Mouse (Mus musculus): ENCODE results near the gene Lrmda. TPM values are rescaled to one million over a fixed set of nuclear protein-coding genes. Genes with fewer than 3 reads are reported as not detected.
A peak's percentile ranks its signal among the peaks of the same experiment; 100 is the strongest.

Lrmda gene
- polyA plus RNA-seq, 1 experiment: 0.65 TPM

DNA sequence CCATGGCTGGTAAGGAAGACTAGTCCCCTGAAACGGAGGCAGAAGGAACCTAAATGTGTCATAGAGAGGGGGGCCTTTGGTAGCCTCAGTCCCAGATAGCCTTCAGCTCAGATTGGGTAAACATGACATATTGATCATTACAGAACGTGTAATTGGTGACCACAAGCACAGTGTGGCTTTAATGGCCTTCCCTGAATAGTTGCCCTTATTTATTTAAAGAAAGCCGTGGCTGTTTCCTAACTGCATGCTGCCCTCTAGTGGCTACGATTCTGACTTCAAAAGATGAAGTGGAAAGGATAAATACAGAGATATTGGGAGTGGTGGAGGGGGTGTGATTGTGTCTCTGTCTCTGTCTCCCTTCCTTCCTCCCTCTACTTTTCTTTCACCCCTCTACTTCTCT, 1026.8 kb downstream of the Lrmda start:
- H3K27ac ChIP-seq (ENCODE audit: insufficient read depth, low read length): no peak overlapping the region
- no peak overlapping the region for H3K4me3 ChIP-seq (ENCODE audit: insufficient read depth, low read length)
- no peaks in the 10 kb centered on the region for H3K4me1 ChIP-seq (ENCODE audit: control insufficient read depth, insufficient read depth, low read length)
- no peak for TF ChIP-seq POLR2A (IDR thresholded peaks at IDR 0.05; ENCODE audit: extremely low read depth, insufficient read depth, low read length)
- TF ChIP-seq CTCF (IDR thresholded peaks at IDR 0.05; ENCODE audit: extremely low read depth, insufficient read depth, low read length): peak; percentile 60

DNA sequence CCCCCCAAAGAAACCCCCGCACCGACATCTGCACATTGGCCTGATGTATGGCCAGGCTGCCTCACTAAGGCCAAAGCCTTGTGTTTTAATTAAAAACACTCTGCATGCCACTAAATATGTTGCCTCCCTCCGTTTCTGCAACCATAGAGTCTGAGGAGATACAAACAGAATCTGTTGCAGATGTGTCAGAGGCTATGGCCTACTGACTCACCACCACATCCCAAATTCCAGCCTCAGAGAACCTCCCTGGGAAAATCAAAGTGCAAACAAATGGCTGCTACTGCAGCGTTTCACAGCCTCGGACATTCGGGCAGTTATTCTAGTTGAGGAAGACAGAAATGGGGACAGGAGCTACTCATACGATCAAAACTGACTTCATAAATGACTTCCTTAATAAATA, 1031.9 kb downstream of the Lrmda start:
- Histone ChIP-seq H3K27ac (ENCODE audit: insufficient read depth, low read length) (no peak overlapping the region), H3K4me1 (ENCODE audit: control insufficient read depth, insufficient read depth, low read length) (no peaks in the 10 kb centered on the region; the same call in 1 of the 2 replicates), H3K4me3 (ENCODE audit: insufficient read depth, low read length) (no peak overlapping the region)
- TF ChIP-seq CTCF (IDR thresholded peaks at IDR 0.05; ENCODE audit: extremely low read depth, insufficient read depth, low read length) (no peak), POLR2A (IDR thresholded peaks at IDR 0.05; ENCODE audit: extremely low read depth, insufficient read depth, low read length) (no peak)

DNA sequence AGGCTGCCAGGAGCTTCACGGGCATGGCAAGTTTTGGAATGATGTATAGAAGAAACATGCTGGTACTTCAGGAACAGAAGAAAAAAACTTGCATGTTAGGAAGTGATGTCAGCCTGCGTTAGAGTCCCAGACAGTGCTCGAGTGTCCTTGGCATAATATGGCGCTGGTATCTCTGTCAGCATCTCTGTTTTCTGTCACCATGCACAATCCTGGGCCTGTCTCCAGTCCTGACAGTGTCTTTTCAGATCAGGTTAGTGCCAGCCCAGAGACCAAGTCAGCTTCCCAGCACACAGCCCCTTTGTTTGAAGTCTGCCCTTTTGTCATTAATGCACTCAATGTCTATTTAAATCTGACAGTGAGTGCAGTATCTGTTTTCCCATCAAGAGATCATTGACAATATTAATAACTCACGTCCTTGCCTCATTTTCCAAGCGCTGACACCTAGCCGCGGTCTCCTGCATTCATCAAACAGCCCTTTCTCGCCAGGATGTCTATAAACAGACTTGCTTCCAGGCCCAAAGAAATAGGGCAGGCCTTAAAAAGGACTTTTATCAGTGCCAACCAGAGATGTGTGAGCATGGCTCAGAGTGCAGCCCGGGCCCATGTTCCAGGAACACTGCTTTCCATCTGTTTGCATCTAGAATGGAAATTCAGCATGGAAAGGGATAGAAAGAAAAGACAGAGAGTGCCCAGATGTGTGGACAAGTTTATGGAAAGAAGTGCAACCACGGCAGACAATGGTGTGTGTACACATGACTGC, 1033.5 kb downstream of the Lrmda start:
- Histone ChIP-seq H3K4me1 (ENCODE audit: control insufficient read depth, insufficient read depth, low read length) (no peaks in the 10 kb centered on the region; the same call in 1 of the 2 replicates), H3K27ac (ENCODE audit: insufficient read depth, low read length) (no peak overlapping the region), H3K4me3 (ENCODE audit: insufficient read depth, low read length) (no peak overlapping the region)
- no peak for TF ChIP-seq CTCF (IDR thresholded peaks at IDR 0.05; ENCODE audit: extremely low read depth, insufficient read depth, low read length)
- no peak for TF ChIP-seq POLR2A (IDR thresholded peaks at IDR 0.05; ENCODE audit: extremely low read depth, insufficient read depth, low read length)

DNA sequence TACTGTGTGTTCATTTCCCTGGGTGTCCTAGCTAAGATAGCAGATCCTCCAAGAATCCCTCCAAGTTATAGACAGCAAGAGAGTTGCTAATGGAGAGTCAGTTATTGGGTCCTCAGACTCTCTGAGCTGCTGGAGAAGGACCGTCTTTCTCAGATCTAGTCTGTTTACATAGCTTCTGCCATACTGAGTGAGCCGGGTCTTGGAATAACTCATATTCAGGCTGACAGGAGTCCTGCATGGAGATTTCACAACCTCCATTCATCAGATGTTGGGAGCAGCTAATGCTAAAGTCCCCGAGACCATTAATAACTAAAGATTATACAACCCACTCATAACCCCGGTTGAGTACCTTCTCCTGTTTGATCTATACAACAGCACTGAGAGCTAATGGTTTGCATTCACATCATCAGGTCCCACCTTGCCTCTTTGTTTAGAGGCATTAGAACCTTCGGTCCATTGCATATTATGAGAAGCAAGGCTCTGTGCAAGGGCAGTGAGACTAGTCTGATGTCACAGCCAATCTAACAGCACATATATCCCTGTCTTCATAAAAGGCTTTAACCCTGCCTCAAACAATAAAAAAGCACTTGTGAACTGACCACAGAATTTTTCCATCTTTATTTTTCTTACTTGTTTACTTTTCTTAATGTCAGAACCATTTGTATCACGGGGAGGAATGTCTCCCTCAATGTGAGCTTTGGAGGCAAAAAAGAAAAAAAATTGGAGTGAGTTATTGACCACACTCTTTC, 1037.9 kb downstream of the Lrmda start:
- H3K4me3 ChIP-seq (ENCODE audit: insufficient read depth, low read length): no peak overlapping the region
- TF ChIP-seq CTCF (IDR thresholded peaks at IDR 0.05; ENCODE audit: extremely low read depth, insufficient read depth, low read length) (no peak), POLR2A (IDR thresholded peaks at IDR 0.05; ENCODE audit: extremely low read depth, insufficient read depth, low read length) (no peak)
- no peaks in the 10 kb centered on the region; the same call in 1 of the 2 replicates for H3K4me1 ChIP-seq (ENCODE audit: control insufficient read depth, insufficient read depth, low read length)
- no peak overlapping the region for H3K27ac ChIP-seq (ENCODE audit: insufficient read depth, low read length)

DNA sequence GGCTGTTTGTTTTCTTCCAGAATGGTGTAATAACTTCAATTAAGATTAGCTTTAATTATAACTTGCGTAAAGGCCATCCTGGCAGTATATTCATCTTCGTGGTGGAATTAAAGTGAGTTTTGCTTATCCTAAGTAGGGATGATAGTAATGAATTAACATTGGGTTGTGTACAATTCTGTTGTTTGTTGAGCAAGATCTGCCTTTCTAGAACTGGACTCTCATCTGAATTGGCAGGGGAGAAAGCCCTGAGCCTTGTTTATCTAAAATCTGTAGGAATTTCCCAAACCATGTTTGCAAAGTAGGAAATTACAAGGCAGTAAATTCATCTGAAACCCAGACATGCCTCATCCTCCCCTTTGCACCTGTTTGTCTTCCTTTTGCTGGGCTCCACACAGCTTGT, 1038.5 kb downstream of the Lrmda start:
- no peak overlapping the region for H3K27ac ChIP-seq (ENCODE audit: insufficient read depth, low read length)
- no peaks in the 10 kb centered on the region for H3K4me1 ChIP-seq (ENCODE audit: control insufficient read depth, insufficient read depth, low read length)
- H3K4me3 ChIP-seq (ENCODE audit: insufficient read depth, low read length): no peak overlapping the region
- no peak for TF ChIP-seq CTCF (IDR thresholded peaks at IDR 0.05; ENCODE audit: extremely low read depth, insufficient read depth, low read length)
- TF ChIP-seq POLR2A (IDR thresholded peaks at IDR 0.05; ENCODE audit: extremely low read depth, insufficient read depth, low read length): no peak

DNA sequence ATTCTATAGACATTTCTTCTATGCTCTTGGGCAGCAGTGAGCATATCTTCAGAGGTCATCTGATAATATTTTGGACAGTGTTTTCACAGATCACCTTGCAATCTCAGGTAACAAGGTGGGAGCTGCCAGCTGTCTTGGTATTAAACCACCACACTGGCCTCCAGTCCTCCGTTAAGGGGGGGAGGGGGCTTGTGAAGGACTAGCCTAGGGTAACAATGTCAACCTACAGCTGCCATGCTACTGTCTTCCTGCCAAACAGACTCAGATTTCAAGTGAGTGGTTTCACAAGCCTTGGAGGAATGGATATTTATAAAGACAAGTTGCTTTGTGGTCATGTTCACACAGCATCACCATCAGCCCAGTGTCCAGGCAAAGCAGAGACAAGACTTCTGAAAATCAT, 1059.2 kb downstream of the Lrmda start:
- Histone ChIP-seq H3K4me3 (ENCODE audit: insufficient read depth, low read length) (no peak overlapping the region), H3K4me1 (ENCODE audit: control insufficient read depth, insufficient read depth, low read length) (no peaks in the 10 kb centered on the region), H3K27ac (ENCODE audit: insufficient read depth, low read length) (no peak overlapping the region)
- no peak for TF ChIP-seq POLR2A (IDR thresholded peaks at IDR 0.05; ENCODE audit: extremely low read depth, insufficient read depth, low read length)
- no peak for TF ChIP-seq CTCF (IDR thresholded peaks at IDR 0.05; ENCODE audit: extremely low read depth, insufficient read depth, low read length)

DNA sequence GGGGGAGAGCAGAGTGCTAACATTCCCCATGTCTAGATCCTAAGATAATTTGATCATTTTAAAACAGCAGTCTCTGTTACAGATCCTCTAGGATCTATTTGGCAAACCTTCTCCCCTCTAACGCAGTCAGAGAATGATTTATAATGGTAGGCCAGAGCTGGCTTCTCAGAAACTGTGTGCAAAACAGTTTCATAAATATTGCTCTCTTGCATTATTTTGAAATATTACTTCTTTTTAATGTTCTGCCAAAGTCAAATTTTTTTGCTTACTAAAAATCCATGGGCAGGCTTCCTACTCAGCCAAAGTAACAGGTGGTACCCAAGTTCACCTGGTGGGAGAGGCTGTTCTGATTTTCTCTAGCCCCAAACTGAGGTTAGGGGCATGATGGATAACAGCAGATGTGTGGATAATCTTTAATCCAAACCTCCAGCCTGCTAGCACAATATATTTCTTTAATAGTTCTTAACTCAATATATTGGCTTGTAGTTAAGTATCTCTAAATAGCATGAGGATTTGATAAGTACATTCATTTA, 1064.8 kb downstream of the Lrmda start:
- Histone ChIP-seq H3K4me3 (ENCODE audit: insufficient read depth, low read length) (no peak overlapping the region), H3K27ac (ENCODE audit: insufficient read depth, low read length) (no peak overlapping the region)
- TF ChIP-seq CTCF (IDR thresholded peaks at IDR 0.05; ENCODE audit: extremely low read depth, insufficient read depth, low read length) (no peak), POLR2A (IDR thresholded peaks at IDR 0.05; ENCODE audit: extremely low read depth, insufficient read depth, low read length) (no peak)

DNA sequence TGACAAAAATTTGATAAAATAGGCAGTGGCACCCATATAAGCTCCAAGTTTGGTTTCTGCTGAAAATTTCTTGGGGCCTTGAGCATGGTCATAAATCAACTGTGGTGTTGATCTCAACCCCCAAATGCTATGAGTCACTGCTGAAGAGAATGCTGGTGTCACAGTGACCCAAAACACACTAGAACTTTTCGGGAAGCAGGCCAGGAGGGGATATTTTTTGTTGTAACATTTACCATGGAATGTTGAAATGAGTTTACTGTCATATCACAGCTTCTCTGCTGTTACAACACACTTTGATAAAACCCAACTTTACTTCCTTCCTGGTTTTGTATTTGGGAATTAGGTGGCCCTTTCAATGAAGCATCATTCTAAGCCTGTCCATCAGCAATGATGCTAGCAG, 1065.3 kb downstream of the Lrmda start:
- no peak for TF ChIP-seq CTCF (IDR thresholded peaks at IDR 0.05; ENCODE audit: extremely low read depth, insufficient read depth, low read length)
- TF ChIP-seq POLR2A (IDR thresholded peaks at IDR 0.05; ENCODE audit: extremely low read depth, insufficient read depth, low read length): no peak
- Histone ChIP-seq H3K4me3 (ENCODE audit: insufficient read depth, low read length) (no peak overlapping the region), H3K27ac (ENCODE audit: insufficient read depth, low read length) (no peak overlapping the region), H3K4me1 (ENCODE audit: control insufficient read depth, insufficient read depth, low read length) (no peaks in the 10 kb centered on the region)

More for the DNA sequence above, 1064.8 kb downstream of the Lrmda start:
- H3K4me1 ChIP-seq (ENCODE audit: control insufficient read depth, insufficient read depth, low read length): no peaks in the 10 kb centered on the region

DNA sequence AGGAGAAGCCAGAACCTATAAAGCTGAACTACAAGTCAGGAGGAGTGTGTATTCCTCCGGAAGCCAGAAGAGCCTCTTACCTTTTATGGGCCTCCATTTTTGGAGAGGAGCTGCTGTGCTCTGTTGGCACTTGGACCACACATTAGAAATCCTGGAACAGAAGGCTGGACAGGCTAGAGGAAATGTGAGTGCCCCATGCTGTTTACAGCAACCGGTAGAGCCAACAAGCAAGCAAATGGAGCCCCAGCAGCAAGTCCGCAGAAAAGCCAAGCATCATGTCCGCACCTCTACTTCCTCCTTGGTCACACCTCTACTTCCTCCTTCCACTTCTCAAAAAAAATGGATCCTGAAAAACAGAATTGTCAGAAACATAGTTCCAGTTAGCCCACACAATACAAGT, 1073.8 kb downstream of the Lrmda start:
- H3K4me3 ChIP-seq (ENCODE audit: insufficient read depth, low read length): no peak overlapping the region
- no peak overlapping the region for H3K27ac ChIP-seq (ENCODE audit: insufficient read depth, low read length)
- TF ChIP-seq CTCF (IDR thresholded peaks at IDR 0.05; ENCODE audit: extremely low read depth, insufficient read depth, low read length) (no peak), POLR2A (IDR thresholded peaks at IDR 0.05; ENCODE audit: extremely low read depth, insufficient read depth, low read length) (no peak)
- H3K4me1 ChIP-seq (ENCODE audit: control insufficient read depth, insufficient read depth, low read length): no peaks in the 10 kb centered on the region
